Mouse (Mus musculus) gastrocnemius, adult 2 months (tissue): ENCODE data around the gene Cyp4f16. TPM values are rescaled to one million over a fixed set of nuclear protein-coding genes. Genes with fewer than 3 reads are reported as not detected.

Source experiments
- DNase-seq: peaks from one replicate; pipeline ENCODE4 v3.0.0; 2022
- H3K27ac ChIP-seq: fragments of 200-600 bp; 2 replicates; pipeline ENCODE4 v1.8.1; 2022; ENCODE audit warnings: mild to moderate bottlenecking
- H3K4me3 ChIP-seq: fragments of 200-600 bp; 2 replicates; pipeline ENCODE4 v1.8.1; 2022; ENCODE audit warnings: mild to moderate bottlenecking, moderate library complexity
- CTCF ChIP-seq: fragments of 200-600 bp; IDR thresholded peaks from 2 replicates; pipeline ENCODE4 v1.8.1; 2022; ENCODE audit warnings: antibody characterized with exemption, mild to moderate bottlenecking, moderate library complexity
- intact Hi-C: fragments of 180-260 bp; cut with DNase I; formaldehyde crosslinking; loops from one replicate; pipeline ENCODE4 v1.15.1; 2025
- total RNA-seq, 2 experiments: library from RNA; stranded (reverse); gene quantifications; 2 replicates each; pipeline ENCODE4 v1.2.3; 2021

Gene Cyp4f16
- total RNA-seq, 2 experiments from 2014 or later = 1.1 to 2.3 TPM

GRCm38 (mm10) chr17:32577496-32578186, 41.3 kb downstream of the Cyp4f16 start:
- no peak for TF ChIP-seq CTCF
- no peak for DNase-seq
- no peak overlapping the region for H3K27ac ChIP-seq
- intact Hi-C loops = no loop called here
- no peak overlapping the region for H3K4me3 ChIP-seq

GRCm38 (mm10) chr17:32596494-32596893, 60.1 kb downstream of the Cyp4f16 start:
- H3K27ac ChIP-seq = no peak overlapping the region
- TF ChIP-seq CTCF = no peak
- no peak overlapping the region for H3K4me3 ChIP-seq
- DNase-seq = no peak
- intact Hi-C loops = no loop called here

Other genes starting within 250 kb of the Cyp4f16 start
- gene Akap8, start 215.3 kb upstream of the Cyp4f16 start, total RNA-seq = 10 to 100 TPM; 33.2 to 40.2 TPM
- gene Akap8l, start 186.0 kb upstream of the Cyp4f16 start, total RNA-seq = 10 to 100 TPM; 34.5 to 43.4 TPM
- gene Wiz, start 147.1 kb upstream of the Cyp4f16 start, total RNA-seq = 10 to 100 TPM; 13.0 to 13.7 TPM
- under 1 TPM; 0.06 to 0.31 TPM for gene Rasal3, start 133.0 kb upstream of the Cyp4f16 start, total RNA-seq
- gene Pglyrp2, start 112.4 kb upstream of the Cyp4f16 start, total RNA-seq = not detected
- 1 to 10 TPM in 1 of 2 experiments, under 1 TPM in 1; 0.33 to 2.3 TPM for gene Cyp4f39, start 83.8 kb upstream of the Cyp4f16 start, total RNA-seq
- gene Cyp4f17, start 30.5 kb upstream of the Cyp4f16 start, total RNA-seq = 1 to 10 TPM; 1.5 to 2.2 TPM
- gene Cyp4f37, start 84.8 kb downstream of the Cyp4f16 start, total RNA-seq = not detected
- gene Cyp4f40, start 122.3 kb downstream of the Cyp4f16 start, total RNA-seq = not detected
- not detected for gene Cyp4f15, start 149.1 kb downstream of the Cyp4f16 start, total RNA-seq